Mouse (Mus musculus): ENCODE data around the gene Kptn. TPM values are rescaled to one million over a fixed set of nuclear protein-coding genes. Genes with fewer than 3 reads are reported as not detected.

The Kptn gene
- polyA plus RNA-seq, 1 experiment, result 2.1 TPM

- TF ChIP-seq GATA1 (IDR thresholded peaks at IDR 0.05; ENCODE audit: low read length) (peak; percentile 58), TAL1 (IDR thresholded peaks at IDR 0.05; ENCODE audit: low read length) (no peak)
- Histone ChIP-seq H3K4me1 (ENCODE audit: control insufficient read depth) (peaks cover 69% of the 10 kb centered on the region), H3K27me3 (ENCODE audit: control insufficient read depth) (peaks cover 8% of the 10 kb centered on the region), H3K9me3 (ENCODE audit: control insufficient read depth, low read length) (no peaks in the 10 kb centered on the region), H3K4me3 (replicated peaks) (peak overlapping the region; percentile 85), H3K36me3 (ENCODE audit: control insufficient read depth) (peaks cover 61% of the 10 kb centered on the region)
Observed at GRCm38 (mm10) chr7:16099901-16100300, 19.8 kb upstream of the Kptn start.

GRCm38 (mm10) chr7:16101081-16101480 lies 18.6 kb upstream of the Kptn start:
- Histone ChIP-seq H3K4me3 (replicated peaks) (peak overlapping the region; percentile 85), H3K27me3 (ENCODE audit: control insufficient read depth) (no peaks in the 10 kb centered on the region), H3K9me3 (ENCODE audit: control insufficient read depth, low read length) (no peaks in the 10 kb centered on the region), H3K36me3 (ENCODE audit: control insufficient read depth) (peaks cover 73% of the 10 kb centered on the region), H3K4me1 (ENCODE audit: control insufficient read depth) (peaks cover 74% of the 10 kb centered on the region)
- TF ChIP-seq GATA1 (IDR thresholded peaks at IDR 0.05; ENCODE audit: low read length) (no peak), TAL1 (IDR thresholded peaks at IDR 0.05; ENCODE audit: low read length) (no peak)

- Histone ChIP-seq H3K27me3 (ENCODE audit: control insufficient read depth) (no peaks in the 10 kb centered on the region), H3K9me3 (ENCODE audit: control insufficient read depth, low read length) (no peaks in the 10 kb centered on the region), H3K36me3 (ENCODE audit: control insufficient read depth) (peaks cover 81% of the 10 kb centered on the region), H3K4me1 (ENCODE audit: control insufficient read depth) (peaks cover 74% of the 10 kb centered on the region), H3K4me3 (replicated peaks) (peak overlapping the region; percentile 85)
- no peak for TF ChIP-seq TAL1 (IDR thresholded peaks at IDR 0.05; ENCODE audit: low read length)
- no peak for TF ChIP-seq GATA1 (IDR thresholded peaks at IDR 0.05; ENCODE audit: low read length)
Observed at GRCm38 (mm10) chr7:16101726-16102475, 17.8 kb upstream of the Kptn start.

GRCm38 (mm10) chr7:16102686-16103226 lies 16.9 kb upstream of the Kptn start:
- no peaks in the 10 kb centered on the region for H3K27me3 ChIP-seq (ENCODE audit: control insufficient read depth)
- H3K36me3 ChIP-seq (ENCODE audit: control insufficient read depth), result peaks cover 90% of the 10 kb centered on the region
- TF ChIP-seq GATA1 (IDR thresholded peaks at IDR 0.05; ENCODE audit: low read length), result no peak
- no peak for TF ChIP-seq TAL1 (IDR thresholded peaks at IDR 0.05; ENCODE audit: low read length)
- H3K4me3 ChIP-seq (replicated peaks), result no peak overlapping the region
- H3K4me1 ChIP-seq (ENCODE audit: control insufficient read depth), result peaks cover 68% of the 10 kb centered on the region
- no peaks in the 10 kb centered on the region for H3K9me3 ChIP-seq (ENCODE audit: control insufficient read depth, low read length)

GRCm38 (mm10) chr7:16103760-16104159 lies 15.9 kb upstream of the Kptn start:
- no peaks in the 10 kb centered on the region for H3K27me3 ChIP-seq (ENCODE audit: control insufficient read depth)
- no peak for TF ChIP-seq TAL1 (IDR thresholded peaks at IDR 0.05; ENCODE audit: low read length)
- TF ChIP-seq GATA1 (IDR thresholded peaks at IDR 0.05; ENCODE audit: low read length), result no peak
- H3K9me3 ChIP-seq (ENCODE audit: control insufficient read depth, low read length), result no peaks in the 10 kb centered on the region
- H3K4me3 ChIP-seq (replicated peaks), result no peak overlapping the region
- peaks cover 65% of the 10 kb centered on the region for H3K4me1 ChIP-seq (ENCODE audit: control insufficient read depth)
- H3K36me3 ChIP-seq (ENCODE audit: control insufficient read depth), result peaks cover 100% of the 10 kb centered on the region

GRCm38 (mm10) chr7:16104611-16105388 lies 14.9 kb upstream of the Kptn start:
- H3K4me1 ChIP-seq (ENCODE audit: control insufficient read depth), result peaks cover 55% of the 10 kb centered on the region
- H3K9me3 ChIP-seq (ENCODE audit: control insufficient read depth, low read length), result no peaks in the 10 kb centered on the region
- no peaks in the 10 kb centered on the region for H3K27me3 ChIP-seq (ENCODE audit: control insufficient read depth)
- H3K4me3 ChIP-seq (replicated peaks), result no peak overlapping the region
- H3K36me3 ChIP-seq (ENCODE audit: control insufficient read depth), result peaks cover 100% of the 10 kb centered on the region
- TF ChIP-seq GATA1 (IDR thresholded peaks at IDR 0.05; ENCODE audit: low read length) (no peak), TAL1 (IDR thresholded peaks at IDR 0.05; ENCODE audit: low read length) (no peak)

- no peaks in the 10 kb centered on the region for H3K9me3 ChIP-seq (ENCODE audit: control insufficient read depth, low read length)
- H3K36me3 ChIP-seq (ENCODE audit: control insufficient read depth), result peaks cover 100% of the 10 kb centered on the region
- peaks cover 29% of the 10 kb centered on the region for H3K4me1 ChIP-seq (ENCODE audit: control insufficient read depth)
- H3K27me3 ChIP-seq (ENCODE audit: control insufficient read depth), result no peaks in the 10 kb centered on the region
- TF ChIP-seq TAL1 (IDR thresholded peaks at IDR 0.05; ENCODE audit: low read length) (no peak), GATA1 (IDR thresholded peaks at IDR 0.05; ENCODE audit: low read length) (no peak)
- no peak overlapping the region for H3K4me3 ChIP-seq (replicated peaks)
Observed at GRCm38 (mm10) chr7:16108886-16109542, 10.7 kb upstream of the Kptn start.

GRCm38 (mm10) chr7:16110158-16110557 lies 9.5 kb upstream of the Kptn start:
- Histone ChIP-seq H3K4me3 (replicated peaks) (no peak overlapping the region), H3K4me1 (ENCODE audit: control insufficient read depth) (peaks cover 19% of the 10 kb centered on the region), H3K9me3 (ENCODE audit: control insufficient read depth, low read length) (no peaks in the 10 kb centered on the region), H3K27me3 (ENCODE audit: control insufficient read depth) (no peaks in the 10 kb centered on the region), H3K36me3 (ENCODE audit: control insufficient read depth) (peaks cover 100% of the 10 kb centered on the region)
- TF ChIP-seq GATA1 (IDR thresholded peaks at IDR 0.05; ENCODE audit: low read length) (no peak), TAL1 (IDR thresholded peaks at IDR 0.05; ENCODE audit: low read length) (no peak)
